Mouse (Mus musculus): Measurements from ENCODE around the gene Pllp. TPM values are rescaled to one million over a fixed set of nuclear protein-coding genes. Genes with fewer than 3 reads are reported as not detected.

The Pllp gene
- polyA plus RNA-seq, 1 experiment from 2014 or later = 0.66 TPM

GRCm38 (mm10) chr8:94716841-94717240 is 20.8 kb upstream of the Pllp start:
- Histone ChIP-seq H3K4me3 (no peak overlapping the region), H3K9ac (no peak overlapping the region), H3K27ac (no peak overlapping the region), H3K4me1 (no peaks in the 10 kb centered on the region), H3K36me3 (no peaks in the 10 kb centered on the region), H3K4me2 (replicated peaks) (no peak overlapping the region), H3K27me3 (replicated peaks) (no peaks in the 10 kb centered on the region), H3K9me3 (no peaks in the 10 kb centered on the region)
- no peak for ATAC-seq (ENCODE audit: low FRiP score, low read depth)
- WGBS = 90% methylated on average over 1 of the region's 1 CpGs

GRCm38 (mm10) chr8:94715871-94716270 is 19.8 kb upstream of the Pllp start:
- Histone ChIP-seq H3K9ac (no peak overlapping the region), H3K27me3 (replicated peaks) (no peaks in the 10 kb centered on the region), H3K4me2 (replicated peaks) (no peak overlapping the region), H3K4me3 (no peak overlapping the region), H3K4me1 (no peaks in the 10 kb centered on the region), H3K9me3 (no peaks in the 10 kb centered on the region), H3K36me3 (no peaks in the 10 kb centered on the region), H3K27ac (no peak overlapping the region)
- WGBS = 79% methylated on average over 3 of the region's 3 CpGs
- ATAC-seq (ENCODE audit: low FRiP score, low read depth) = no peak

GRCm38 (mm10) chr8:94714556-94714955 is 18.5 kb upstream of the Pllp start:
- Histone ChIP-seq H3K36me3 (no peaks in the 10 kb centered on the region), H3K4me2 (replicated peaks) (no peak overlapping the region), H3K27me3 (replicated peaks) (no peaks in the 10 kb centered on the region), H3K9me3 (no peaks in the 10 kb centered on the region), H3K4me3 (no peak overlapping the region), H3K4me1 (no peaks in the 10 kb centered on the region), H3K27ac (no peak overlapping the region), H3K9ac (no peak overlapping the region)
- no peak for ATAC-seq (ENCODE audit: low FRiP score, low read depth)
- 54% methylated on average over 5 of the region's 5 CpGs for WGBS

GRCm38 (mm10) chr8:94711160-94711718 is 15.2 kb upstream of the Pllp start:
- Histone ChIP-seq H3K4me2 (replicated peaks) (no peak overlapping the region), H3K4me1 (no peaks in the 10 kb centered on the region), H3K27me3 (replicated peaks) (no peaks in the 10 kb centered on the region; the same call in 1 of the 2 replicates), H3K27ac (no peak overlapping the region), H3K9ac (no peak overlapping the region), H3K4me3 (no peak overlapping the region), H3K36me3 (no peaks in the 10 kb centered on the region), H3K9me3 (no peaks in the 10 kb centered on the region)
- WGBS = 70% methylated on average over 5 of the region's 5 CpGs
- ATAC-seq (ENCODE audit: low FRiP score, low read depth) = no peak

- Histone ChIP-seq H3K9ac (no peak overlapping the region), H3K27me3 (replicated peaks) (no peaks in the 10 kb centered on the region; the same call in 1 of the 2 replicates), H3K27ac (no peak overlapping the region), H3K4me2 (replicated peaks) (no peak overlapping the region), H3K9me3 (no peaks in the 10 kb centered on the region), H3K36me3 (no peaks in the 10 kb centered on the region), H3K4me3 (no peak overlapping the region), H3K4me1 (no peaks in the 10 kb centered on the region)
- WGBS = 61% methylated on average over 8 of the region's 8 CpGs
- no peak for ATAC-seq (ENCODE audit: low FRiP score, low read depth)
Measured at GRCm38 (mm10) chr8:94710336-94710735, 14.3 kb upstream of the Pllp start.

- Histone ChIP-seq H3K27me3 (replicated peaks) (no peaks in the 10 kb centered on the region; the same call in 1 of the 2 replicates), H3K9ac (no peak overlapping the region), H3K4me2 (replicated peaks) (no peak overlapping the region), H3K9me3 (no peaks in the 10 kb centered on the region), H3K36me3 (no peaks in the 10 kb centered on the region), H3K4me1 (no peaks in the 10 kb centered on the region), H3K27ac (no peak overlapping the region), H3K4me3 (no peak overlapping the region)
- ATAC-seq (ENCODE audit: low FRiP score, low read depth) = no peak
- WGBS = 82% methylated on average over 9 of the region's 9 CpGs
Measured at GRCm38 (mm10) chr8:94706732-94707395, 10.8 kb upstream of the Pllp start.

- no peaks in the 10 kb centered on the region for H3K9me3 ChIP-seq
Measured at GRCm38 (mm10) chr8:94705581-94706245, 9.6 kb upstream of the Pllp start.

GRCm38 (mm10) chr8:94704669-94704984 is 8.5 kb upstream of the Pllp start:
- Histone ChIP-seq H3K4me3 (peak overlapping the region; percentile 44), H3K9ac (peak overlapping the region; percentile 54), H3K4me2 (replicated peaks) (peak overlapping the region; percentile 65), H3K4me1 (no peaks in the 10 kb centered on the region), H3K36me3 (no peaks in the 10 kb centered on the region), H3K9me3 (no peaks in the 10 kb centered on the region), H3K27me3 (replicated peaks) (no peaks in the 10 kb centered on the region; the same call in 1 of the 2 replicates), H3K27ac (no peak overlapping the region)
- 23% methylated on average over 9 of the region's 9 CpGs for WGBS
- ATAC-seq (ENCODE audit: low FRiP score, low read depth) = no peak

More at GRCm38 (mm10) chr8:94705581-94706245, 9.6 kb upstream of the Pllp start:
- Histone ChIP-seq H3K27ac (no peak overlapping the region), H3K36me3 (no peaks in the 10 kb centered on the region), H3K4me2 (replicated peaks) (no peak overlapping the region), H3K4me3 (no peak overlapping the region), H3K27me3 (replicated peaks) (no peaks in the 10 kb centered on the region; the same call in 1 of the 2 replicates), H3K4me1 (no peaks in the 10 kb centered on the region), H3K9ac (no peak overlapping the region)
- ATAC-seq (ENCODE audit: low FRiP score, low read depth) = no peak
- WGBS = 84% methylated on average over 10 of the region's 10 CpGs

- H3K9ac ChIP-seq = peak overlapping the region; percentile 54
- WGBS = under 1% methylated on average over 35 of the region's 35 CpGs
Measured at GRCm38 (mm10) chr8:94703972-94704668, 8.0 kb upstream of the Pllp start.

DNA sequence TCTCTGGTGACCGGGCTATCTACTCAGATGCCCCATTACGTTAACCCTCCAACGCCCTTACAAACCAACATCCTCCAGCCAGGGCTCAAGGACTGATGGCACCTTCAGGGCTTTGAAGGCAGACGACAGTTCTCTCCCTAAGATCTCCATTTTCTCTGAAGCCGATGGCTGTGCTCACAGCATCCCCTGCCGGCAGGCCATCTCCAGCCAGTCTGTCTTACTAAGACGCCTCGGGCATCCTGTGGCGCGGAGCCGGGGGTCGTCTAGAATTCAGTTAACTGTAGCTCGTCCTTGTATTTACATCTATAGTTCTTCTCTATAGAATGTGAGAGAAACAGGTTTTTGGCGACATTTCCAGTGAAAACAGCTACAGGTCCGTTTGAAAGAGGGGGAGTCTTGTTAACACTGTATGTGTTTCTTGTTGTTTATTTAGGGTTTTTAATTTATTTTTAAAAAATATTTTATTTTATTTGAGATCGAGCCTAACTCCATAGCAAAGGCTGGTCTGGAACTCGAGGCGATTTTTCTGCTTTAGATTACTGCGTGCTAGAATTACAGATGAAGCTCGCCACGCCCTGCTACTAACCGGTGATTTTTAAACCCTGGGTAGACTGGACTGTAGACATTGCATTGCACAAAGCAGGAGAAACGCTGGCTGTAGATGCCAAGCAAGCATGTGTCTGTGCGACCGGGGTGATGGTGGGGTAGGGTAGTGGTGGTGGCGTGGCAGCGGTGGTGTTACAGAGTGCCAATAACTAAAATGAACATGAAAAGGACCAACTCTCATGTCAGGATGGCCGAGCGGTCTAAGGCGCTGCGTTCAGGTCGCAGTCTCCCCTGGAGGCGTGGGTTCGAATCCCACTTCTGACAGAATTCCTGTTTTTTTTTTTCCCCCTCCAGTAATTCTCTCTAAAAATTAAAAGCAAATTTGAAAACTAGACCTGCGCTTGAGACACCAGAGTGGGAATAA is 7.1 kb upstream of the Pllp start:
- peak overlapping the region; percentile 56 for H3K4me2 ChIP-seq (replicated peaks)
- H3K27ac ChIP-seq = no peak overlapping the region
- peaks cover 3% of the 10 kb centered on the region for H3K27me3 ChIP-seq (replicated peaks)
- H3K4me1 ChIP-seq = no peaks in the 10 kb centered on the region
- peak; percentile 67 for ATAC-seq (ENCODE audit: low FRiP score, low read depth)
- under 1% methylated on average over 35 of the region's 35 CpGs for WGBS
- H3K9ac ChIP-seq = peak overlapping the region; percentile 13; the same call in 1 of the 2 replicates
- H3K36me3 ChIP-seq = no peaks in the 10 kb centered on the region
- H3K9me3 ChIP-seq = no peaks in the 10 kb centered on the region
- H3K4me3 ChIP-seq = peak overlapping the region; percentile 40

More at GRCm38 (mm10) chr8:94703972-94704668, 8.0 kb upstream of the Pllp start:
- H3K4me3 ChIP-seq = peak overlapping the region; percentile 44
- peak overlapping the region; percentile 65 for H3K4me2 ChIP-seq (replicated peaks)
- no peaks in the 10 kb centered on the region for H3K9me3 ChIP-seq
- H3K27me3 ChIP-seq (replicated peaks) = no peaks in the 10 kb centered on the region; the same call in 1 of the 2 replicates
- no peaks in the 10 kb centered on the region for H3K4me1 ChIP-seq
- no peak overlapping the region for H3K27ac ChIP-seq
- ATAC-seq (ENCODE audit: low FRiP score, low read depth) = peak; percentile 87
- no peaks in the 10 kb centered on the region for H3K36me3 ChIP-seq

DNA sequence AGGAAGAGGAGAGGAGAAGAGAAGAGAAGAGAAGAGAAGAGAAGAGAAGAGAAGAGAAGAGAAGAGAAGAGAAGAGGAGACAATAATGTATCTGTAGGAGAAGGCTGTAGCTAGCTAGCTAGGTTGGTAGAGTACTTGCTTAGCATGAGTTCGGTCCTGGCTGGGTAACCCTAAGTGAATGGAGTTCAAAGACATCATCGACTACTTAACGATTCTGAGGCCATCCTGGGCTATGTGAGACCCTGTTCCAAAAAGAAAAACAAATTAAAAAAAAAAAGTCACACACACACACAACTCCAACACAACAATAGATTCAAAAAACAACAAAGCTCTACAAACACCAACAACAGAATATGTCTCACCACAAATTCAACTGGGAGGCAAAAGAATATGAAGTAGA is 6.1 kb upstream of the Pllp start:
- Histone ChIP-seq H3K27ac (no peak overlapping the region), H3K36me3 (no peaks in the 10 kb centered on the region), H3K4me3 (no peak overlapping the region), H3K9me3 (no peaks in the 10 kb centered on the region), H3K9ac (no peak overlapping the region), H3K4me2 (replicated peaks) (peak overlapping the region; percentile 56; the same call in 1 of the 2 replicates), H3K27me3 (replicated peaks) (peaks cover 9% of the 10 kb centered on the region), H3K4me1 (no peaks in the 10 kb centered on the region)
- no peak for ATAC-seq (ENCODE audit: low FRiP score, low read depth)
- WGBS = 77% methylated on average over 3 of the region's 3 CpGs

Data from neural tube, embryonic 12.5 days (tissue).